Mouse (Mus musculus) liver, embryonic 13.5 days (tissue): ENCODE data around the gene Ccdc47. TPM values are rescaled to one million over a fixed set of nuclear protein-coding genes. Genes with fewer than 3 reads are reported as not detected.
"Not testable (repeated sequence)": the region's sequence is repeated elsewhere in the genome, so short reads cannot be mapped to it uniquely, and the experiment has no call there.

Source experiments
- ATAC-seq: fragments of 200-750 bp; cut with Nextera tagmentation; 2 replicates; pipeline ENCODE4 v1.8.0; 2017; ENCODE audit warnings: low read depth, mild to moderate bottlenecking, moderate number of reproducible peaks, moderate library complexity
- DNase-seq: peaks from one replicate; pipeline ENCODE4 v3.0.0; 2022
- H3K27ac ChIP-seq: fragments of 300-500 bp; sonication (generic); 2 replicates; pipeline ENCODE4 v1.5.1; 2015; ENCODE audit warnings: moderate library complexity, mild to moderate bottlenecking, inconsistent platforms
- H3K27me3 ChIP-seq: fragments of 300-500 bp; sonication (generic); 2 replicates; pipeline ENCODE4 v1.6.1; 2015; ENCODE audit warnings: mild to moderate bottlenecking, inconsistent platforms
- H3K36me3 ChIP-seq: fragments of 300-500 bp; sonication (generic); 2 replicates; pipeline ENCODE4 v1.6.1; 2015; ENCODE audit warnings: mild to moderate bottlenecking, inconsistent platforms
- H3K4me1 ChIP-seq: fragments of 300-500 bp; sonication (generic); replicated peaks from 2 replicates; pipeline ENCODE4 v1.6.1; 2015; ENCODE audit warnings: inconsistent platforms
- H3K4me2 ChIP-seq: fragments of 300-500 bp; sonication (generic); 2 replicates; pipeline ENCODE4 v1.6.1; 2015; ENCODE audit warnings: inconsistent platforms, mild to moderate bottlenecking, moderate library complexity
- H3K4me3 ChIP-seq: fragments of 300-500 bp; sonication (generic); replicated peaks from 2 replicates; pipeline ENCODE4 v1.5.1; 2015; ENCODE audit warnings: mild to moderate bottlenecking, inconsistent platforms
- H3K9ac ChIP-seq: fragments of 300-500 bp; sonication (generic); 2 replicates; pipeline ENCODE4 v1.6.1; 2015; ENCODE audit warnings: mild to moderate bottlenecking, inconsistent platforms
- H3K9me3 ChIP-seq: fragments of 300-500 bp; sonication (generic); replicated peaks from 2 replicates; pipeline ENCODE4 v1.6.1; 2016; ENCODE audit warnings: inconsistent platforms
- WGBS: fragments of 180-500 bp; shearing (Covaris S2); methylation state at CpG from one replicate; pipeline ENCODE4 v1.1.7; 2015; ENCODE audit not compliant: insufficient replicate concordance; 5-methylcytosine and 5-hydroxymethylcytosine counted together
- polyA plus RNA-seq: library from polyadenylated mRNA; unstranded; fragments of >200 nt; fragmentation: Nextera tagmentation; extraction: Ambion mirVana; gene quantifications from 2 replicates; pipeline ENCODE4 v1.2.1, GENCODE M21; 2015

Ccdc47 gene
- polyA plus RNA-seq, 1 experiment from 2014 or later: 41.5 TPM

- not testable (repeated sequence) for H3K4me1 ChIP-seq, DNase-seq, H3K9ac ChIP-seq, H3K4me2 ChIP-seq, H3K27me3 ChIP-seq, H3K27ac ChIP-seq, ATAC-seq, H3K4me3 ChIP-seq, H3K9me3 ChIP-seq
- peaks cover 68% of the 10 kb centered on the region for H3K36me3 ChIP-seq
- WGBS: 75% methylated on average over 8 of the region's 8 CpGs
Measured at GRCm38 (mm10) chr11:106233978-106234377, 17.8 kb upstream of the Ccdc47 start.

- WGBS: 75% methylated on average over 3 of the region's 3 CpGs
- Histone ChIP-seq H3K9ac (no peak overlapping the region), H3K27me3 (no peaks in the 10 kb centered on the region), H3K27ac (no peak overlapping the region), H3K36me3 (peaks cover 18% of the 10 kb centered on the region), H3K9me3 (no peaks in the 10 kb centered on the region), H3K4me2 (no peak overlapping the region), H3K4me1 (peaks cover 27% of the 10 kb centered on the region), H3K4me3 (no peak overlapping the region)
- no peak for DNase-seq
- no peak for ATAC-seq
Measured at GRCm38 (mm10) chr11:106220603-106221002, 4.5 kb upstream of the Ccdc47 start.

GRCm38 (mm10) chr11:106216730-106217490 is 766 bp upstream of the Ccdc47 start, which contains the start of gene Ddx42:
Gene Ddx42, plus strand, starts transcription at chr11:106216926.
- H3K4me3 ChIP-seq: peak within 1 kb of the TSS; percentile 98
- peak within 1 kb of the TSS; percentile 78 for H3K4me2 ChIP-seq
- peaks cover 44% of the 10 kb centered on the region for H3K4me1 ChIP-seq
- ATAC-seq (peak; percentile 88), DNase-seq (peak; percentile 85)
- H3K9me3 ChIP-seq: no peaks in the 10 kb centered on the region
- peak within 1 kb of the TSS; percentile 94 for H3K9ac ChIP-seq
- H3K36me3 ChIP-seq: peaks cover 15% of the 10 kb centered on the region
- peak within 1 kb of the TSS; percentile 99 for H3K27ac ChIP-seq
- no peaks in the 10 kb centered on the region for H3K27me3 ChIP-seq
- WGBS: under 1% methylated on average over 70 of the region's 70 CpGs

- H3K9ac ChIP-seq: peak overlapping the region; percentile 86
- H3K4me3 ChIP-seq: peak overlapping the region; percentile 98
- H3K36me3 ChIP-seq: peaks cover 28% of the 10 kb centered on the region
- no peaks in the 10 kb centered on the region for H3K9me3 ChIP-seq
- peak overlapping the region; percentile 99 for H3K27ac ChIP-seq
- peak overlapping the region; percentile 78 for H3K4me2 ChIP-seq
- ATAC-seq: no peak
- WGBS: 12% methylated on average over 7 of the region's 7 CpGs
- H3K27me3 ChIP-seq: no peaks in the 10 kb centered on the region
- DNase-seq: no peak
- H3K4me1 ChIP-seq: peaks cover 44% of the 10 kb centered on the region
Measured at GRCm38 (mm10) chr11:106215450-106215859, 689 bp downstream of the Ccdc47 start.

- peaks cover 34% of the 10 kb centered on the region for H3K36me3 ChIP-seq
- peak overlapping the region; percentile 86 for H3K9ac ChIP-seq
- H3K27ac ChIP-seq: peak overlapping the region; percentile 99
- peaks cover 40% of the 10 kb centered on the region for H3K4me1 ChIP-seq
- H3K4me2 ChIP-seq: peak overlapping the region; percentile 78
- H3K4me3 ChIP-seq: peak overlapping the region; percentile 98
- H3K9me3 ChIP-seq: no peaks in the 10 kb centered on the region
- no peak for DNase-seq
- no peak for ATAC-seq
- 77% methylated on average over 5 of the region's 5 CpGs for WGBS
- H3K27me3 ChIP-seq: no peaks in the 10 kb centered on the region
Measured at GRCm38 (mm10) chr11:106214856-106215255, 1.3 kb downstream of the Ccdc47 start.

- Histone ChIP-seq H3K27me3 (no peaks in the 10 kb centered on the region), H3K27ac (no peak overlapping the region), H3K4me2 (no peak overlapping the region), H3K9ac (no peak overlapping the region), H3K9me3 (no peaks in the 10 kb centered on the region), H3K4me3 (no peak overlapping the region), H3K36me3 (peaks cover 54% of the 10 kb centered on the region), H3K4me1 (peaks cover 23% of the 10 kb centered on the region)
- DNase-seq: no peak
- ATAC-seq: no peak
- 87% methylated on average over 8 of the region's 8 CpGs for WGBS
Measured at GRCm38 (mm10) chr11:106212771-106213170, 3.4 kb downstream of the Ccdc47 start.

GRCm38 (mm10) chr11:106202123-106202465 is 14.1 kb downstream of the Ccdc47 start, which contains the start of gene Strada:
Gene Strada, minus strand, starts transcription at chr11:106202168.
- Histone ChIP-seq H3K36me3 (peaks cover 85% of the 10 kb centered on the region), H3K4me1 (peaks cover 37% of the 10 kb centered on the region), H3K27ac (peak within 1 kb of the TSS; percentile 47), H3K4me3 (no peak within 1 kb of the TSS), H3K9me3 (no peaks in the 10 kb centered on the region), H3K27me3 (no peaks in the 10 kb centered on the region), H3K9ac (0 out of 2 replicates have a peak within 1 kb of the TSS, but pooled peaks have one; percentile 10), H3K4me2 (0 out of 2 replicates have a peak within 1 kb of the TSS, but pooled peaks have one; percentile 15)
- 43% methylated on average over 5 of the region's 5 CpGs for WGBS
- ATAC-seq: no peak
- DNase-seq: no peak

- peak; percentile 31 for DNase-seq
- Histone ChIP-seq H3K36me3 (peaks cover 83% of the 10 kb centered on the region), H3K4me1 (peaks cover 37% of the 10 kb centered on the region), H3K4me2 (0 out of 2 replicates have a peak overlapping the region, but pooled peaks have one; percentile 15), H3K27me3 (no peaks in the 10 kb centered on the region), H3K27ac (peak overlapping the region; percentile 6; the same call in 1 of the 2 replicates), H3K9ac (0 out of 2 replicates have a peak overlapping the region, but pooled peaks have one; percentile 10), H3K9me3 (no peaks in the 10 kb centered on the region), H3K4me3 (no peak overlapping the region)
- 63% methylated on average over 19 of the region's 19 CpGs for WGBS
- peak; percentile 73 for ATAC-seq
Measured at GRCm38 (mm10) chr11:106201337-106202122, 14.6 kb downstream of the Ccdc47 start.

- Histone ChIP-seq H3K9ac (no peak overlapping the region), H3K4me2 (0 out of 2 replicates have a peak overlapping the region, but pooled peaks have one; percentile 4), H3K27me3 (no peaks in the 10 kb centered on the region), H3K4me1 (peaks cover 37% of the 10 kb centered on the region), H3K36me3 (peaks cover 80% of the 10 kb centered on the region), H3K9me3 (no peaks in the 10 kb centered on the region), H3K27ac (peak overlapping the region; percentile 6; the same call in 1 of the 2 replicates), H3K4me3 (no peak overlapping the region)
- 48% methylated on average over 6 of the region's 6 CpGs for WGBS
- ATAC-seq (no peak), DNase-seq (no peak)
Measured at GRCm38 (mm10) chr11:106200756-106201155, 15.4 kb downstream of the Ccdc47 start.

GRCm38 (mm10) chr11:106199997-106200396 is 16.1 kb downstream of the Ccdc47 start:
- Histone ChIP-seq H3K36me3 (peaks cover 72% of the 10 kb centered on the region), H3K4me1 (peaks cover 38% of the 10 kb centered on the region)
- not testable (repeated sequence) for H3K27ac ChIP-seq, DNase-seq, H3K9ac ChIP-seq, H3K27me3 ChIP-seq, ATAC-seq, H3K9me3 ChIP-seq, H3K4me3 ChIP-seq, H3K4me2 ChIP-seq
- 91% methylated on average over 7 of the region's 7 CpGs for WGBS

- Histone ChIP-seq H3K9me3 (no peaks in the 10 kb centered on the region), H3K4me1 (peaks cover 46% of the 10 kb centered on the region), H3K27me3 (no peaks in the 10 kb centered on the region), H3K9ac (no peak overlapping the region), H3K36me3 (peaks cover 57% of the 10 kb centered on the region), H3K4me2 (no peak overlapping the region), H3K4me3 (no peak overlapping the region), H3K27ac (peak overlapping the region; percentile 41; the same call in 1 of the 2 replicates)
- WGBS: 36% methylated on average over 4 of the region's 4 CpGs
- DNase-seq (no peak), ATAC-seq (no peak)
Measured at GRCm38 (mm10) chr11:106198277-106198676, 17.9 kb downstream of the Ccdc47 start.
